Mouse (Mus musculus) frontal cortex, postnatal 14 days (tissue): ENCODE results near the gene March6.

Experiments
- DNase-seq, 2 experiments: peaks; one replicate each; pipeline ENCODE4 v3.0.0; 2022; ENCODE audit warnings: low spot score in 2 of 2

Gene March6

DNA sequence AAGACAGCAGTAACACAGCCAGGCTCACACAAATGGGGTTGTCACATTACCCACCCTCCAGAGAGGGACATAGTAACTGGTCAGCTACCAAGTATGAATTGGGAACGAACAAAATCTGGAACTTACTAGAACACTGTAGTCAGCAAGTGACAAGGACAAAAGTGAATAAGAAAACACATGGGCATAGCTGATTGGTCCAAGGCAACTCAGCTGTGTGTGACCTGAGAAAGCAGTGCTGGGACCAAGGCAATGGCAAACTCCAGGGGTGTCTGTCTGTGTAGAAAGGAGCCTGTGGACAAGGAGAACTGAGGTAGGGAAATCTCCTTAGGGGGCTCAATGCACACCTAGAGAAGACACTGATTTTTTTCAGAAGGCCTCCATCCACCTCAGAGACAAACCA, 19.1 kb downstream of the March6 start:
- no peak for DNase-seq

DNA sequence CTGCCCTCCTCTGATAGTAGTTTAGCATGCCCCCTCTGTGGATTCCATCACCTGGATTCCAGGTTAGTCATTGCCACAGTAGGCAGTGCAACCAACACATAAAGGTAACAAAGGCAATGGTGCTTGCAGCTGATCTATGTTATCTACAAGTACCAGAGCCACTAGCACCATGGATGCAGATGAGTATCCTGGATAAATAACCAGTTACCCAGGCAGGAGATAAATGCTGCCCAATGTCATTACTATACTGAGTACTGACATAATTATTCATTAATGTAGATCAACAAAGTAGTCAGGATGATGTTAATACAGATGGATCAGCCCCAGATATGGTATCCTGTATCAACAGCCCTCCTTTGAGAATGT, 19.5 kb downstream of the March6 start:
- no peak for DNase-seq

DNA sequence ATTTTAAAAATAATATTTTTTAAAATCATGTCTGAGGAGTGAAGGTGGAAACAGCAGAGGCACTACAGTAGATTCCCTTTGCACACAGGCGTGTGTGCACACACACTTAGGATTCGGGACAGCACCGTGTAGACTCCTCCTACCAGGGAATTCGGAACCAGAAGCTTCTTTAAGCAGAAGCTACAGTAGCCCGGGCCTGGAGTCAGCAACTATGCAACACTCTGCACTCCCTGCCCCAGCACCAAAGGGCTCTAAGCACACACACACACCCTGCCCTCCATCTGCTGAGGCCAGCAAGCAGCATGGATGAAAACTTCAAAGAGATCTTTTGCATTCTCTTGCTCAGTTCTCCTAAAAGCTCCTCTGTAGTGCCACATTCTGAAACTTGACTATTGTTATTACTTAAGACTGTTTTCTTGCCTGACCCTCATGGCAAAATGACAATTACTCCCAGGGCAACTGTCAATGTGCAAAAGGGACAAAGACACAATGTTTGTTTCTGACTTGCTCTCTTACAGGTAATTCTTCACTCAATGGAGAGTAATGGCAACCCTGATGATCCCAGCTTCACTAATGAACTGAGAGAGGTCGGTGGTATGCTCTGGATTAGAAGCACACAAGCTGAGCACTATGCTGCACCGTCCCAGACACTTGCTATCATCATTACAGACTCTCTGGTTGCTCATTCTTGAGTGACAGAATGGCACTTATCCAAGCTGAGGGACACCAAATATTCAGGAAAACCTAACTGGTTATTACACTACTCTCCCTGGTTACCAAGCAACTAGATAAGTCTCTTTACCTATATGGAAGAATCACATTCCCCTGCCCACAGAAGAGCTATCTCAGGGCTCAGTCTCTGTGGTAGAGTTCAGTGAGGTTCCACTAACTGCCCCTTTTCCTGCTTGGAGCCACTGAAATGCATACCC, 20.1 kb downstream of the March6 start:
- DNase-seq = no peak

DNA sequence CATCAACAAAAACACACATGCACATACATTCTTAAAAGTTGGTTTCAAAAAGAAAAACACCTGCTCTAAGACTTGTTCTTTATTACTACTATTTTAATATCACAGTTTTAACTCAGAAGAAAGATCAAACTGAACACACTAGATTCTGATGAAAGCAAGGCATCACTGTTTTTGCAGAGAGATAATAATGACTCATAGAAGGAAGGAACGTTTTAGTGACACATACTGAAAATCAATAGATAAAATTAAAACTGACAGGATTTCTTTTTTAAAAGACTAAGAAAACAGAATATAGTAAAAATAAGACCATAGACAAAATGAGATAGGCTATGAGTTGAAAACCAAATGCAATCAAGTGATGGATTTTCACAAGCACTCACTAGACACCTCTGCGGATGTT, 25.8 kb downstream of the March6 start:
- DNase-seq = no peak

DNA sequence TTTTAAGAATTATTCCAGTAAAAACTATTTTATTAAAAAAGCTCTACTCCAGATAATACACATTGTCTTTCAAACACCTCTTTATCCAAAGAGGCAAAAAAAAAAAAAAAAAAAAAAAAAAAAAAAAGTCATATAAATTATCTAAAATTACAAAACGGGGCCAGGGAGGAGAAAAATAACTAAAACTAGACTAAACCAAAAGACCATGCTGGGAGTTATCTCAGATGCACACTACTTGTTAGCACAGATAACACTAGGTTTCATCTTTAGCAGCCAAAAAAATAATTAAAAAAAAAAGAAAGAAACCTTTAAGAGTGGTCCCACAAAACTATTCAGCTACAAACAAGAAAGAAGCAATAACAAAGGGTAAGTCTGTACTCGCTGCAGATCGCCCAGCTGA, 27.4 kb downstream of the March6 start:
- no peak for DNase-seq

DNA sequence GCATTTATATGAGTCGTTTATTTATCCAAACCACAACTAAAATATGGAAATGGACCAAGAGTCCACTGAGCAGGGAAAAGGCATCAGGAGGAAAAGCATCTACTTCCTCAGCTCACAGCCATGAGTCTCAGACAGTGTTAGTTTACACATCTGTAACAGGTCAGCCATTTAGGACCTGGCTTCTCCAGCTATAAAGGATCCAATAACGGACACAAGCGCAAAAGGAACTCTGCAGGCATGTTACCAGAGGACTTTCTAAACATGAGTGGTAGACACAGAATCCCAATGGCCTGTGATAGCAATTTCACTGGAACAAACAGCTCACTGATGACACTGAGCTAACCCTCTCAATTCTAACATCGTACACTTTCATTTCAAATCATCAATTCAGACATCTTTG, 27.9 kb downstream of the March6 start:
- no peak for DNase-seq

DNA sequence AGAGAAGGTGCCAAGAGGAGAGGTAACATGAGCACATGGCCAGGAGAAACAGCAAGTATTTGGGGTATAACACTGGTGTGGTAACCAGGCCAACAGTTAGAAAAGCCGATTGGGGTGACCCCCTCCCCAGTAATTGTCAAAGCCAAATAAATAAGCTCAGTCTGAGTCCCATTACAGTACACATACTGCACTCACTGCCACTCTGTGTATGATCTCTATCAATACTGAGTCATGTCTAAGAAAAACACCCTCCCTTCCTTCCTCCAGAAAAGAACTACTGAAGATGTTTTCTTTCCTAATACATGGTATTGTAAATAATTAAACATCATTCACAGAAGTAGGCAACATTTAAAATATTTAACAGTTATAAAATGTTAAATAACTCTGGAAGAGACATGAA, 28.5 kb downstream of the March6 start:
- no peak for DNase-seq

DNA sequence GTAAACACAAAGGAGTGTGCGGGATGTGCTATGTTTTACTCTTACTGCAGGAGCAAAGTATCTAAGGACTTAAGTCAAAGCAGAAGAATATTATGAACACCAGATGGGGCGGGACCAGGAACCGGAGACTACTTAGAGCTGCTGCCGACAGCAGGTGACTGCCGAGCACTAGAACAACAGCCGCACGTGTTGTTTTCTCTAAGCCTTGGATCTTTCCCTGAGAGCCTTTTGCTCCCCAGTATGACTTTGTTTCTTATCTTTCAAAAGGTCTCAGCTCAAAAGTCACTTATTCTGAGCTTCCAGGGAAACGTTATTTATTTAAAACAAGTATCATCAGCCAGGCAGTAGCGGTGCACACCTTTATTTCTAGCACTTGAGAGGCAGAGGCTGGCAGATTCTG, 36.0 kb downstream of the March6 start:
- no peak for DNase-seq

DNA sequence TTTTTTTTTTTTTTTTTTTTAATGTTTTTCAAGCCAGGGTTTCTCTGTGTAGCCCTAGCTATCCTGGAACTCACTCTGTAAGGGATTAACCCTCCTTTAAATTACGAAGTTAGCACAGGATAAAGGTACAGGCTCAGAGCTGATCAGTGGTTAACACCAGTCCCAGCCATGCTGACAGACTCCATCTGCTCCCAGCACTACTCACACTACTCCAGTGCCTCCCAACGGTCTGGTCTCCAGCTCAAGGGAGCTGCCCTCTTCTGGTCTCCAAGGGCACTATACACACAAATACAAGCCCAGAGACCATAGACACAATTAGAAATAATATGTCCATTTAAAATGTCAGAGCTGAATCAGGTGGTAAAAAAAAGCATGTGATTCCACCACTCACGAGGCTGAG, 36.5 kb downstream of the March6 start:
- no peak for DNase-seq

DNA sequence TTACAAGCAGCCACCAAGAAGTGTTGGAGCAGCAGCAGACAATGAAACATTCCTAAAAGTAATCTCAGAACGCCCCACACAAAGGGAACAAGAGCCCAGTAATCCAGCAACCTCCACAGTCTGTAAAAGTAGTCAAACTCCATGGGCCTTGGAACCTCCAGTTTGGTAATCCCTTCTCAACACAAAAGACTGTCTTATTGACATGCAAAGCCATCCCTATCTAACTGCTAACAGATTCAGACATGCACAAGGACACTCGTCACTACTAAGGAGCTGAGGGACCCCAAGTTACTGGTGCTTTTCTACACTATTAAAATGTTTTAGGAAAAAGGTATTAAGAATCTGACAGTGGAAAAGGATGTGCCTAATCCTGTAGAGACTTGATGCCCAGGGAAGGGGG, 43.4 kb downstream of the March6 start:
- DNase-seq = no peak

DNA sequence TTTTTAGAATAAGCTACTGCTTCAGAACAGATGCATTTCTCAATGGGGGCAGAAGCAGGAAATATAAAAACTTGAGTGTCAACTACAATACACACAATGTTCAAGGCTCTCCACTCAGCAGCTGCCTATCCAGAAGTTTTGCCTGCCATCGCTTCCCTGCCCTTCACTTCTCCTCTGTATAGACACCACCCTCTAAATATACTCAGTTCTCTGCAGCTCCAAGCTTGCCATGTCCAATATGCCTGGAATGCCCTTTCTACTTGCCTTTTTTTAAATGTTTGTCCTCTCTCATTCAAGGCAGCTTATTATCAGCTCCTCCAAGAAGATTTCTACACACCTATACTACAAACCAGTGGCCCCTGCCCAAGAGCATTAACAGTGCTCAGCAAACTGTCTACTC, 54.2 kb downstream of the March6 start:
- DNase-seq = no peak

DNA sequence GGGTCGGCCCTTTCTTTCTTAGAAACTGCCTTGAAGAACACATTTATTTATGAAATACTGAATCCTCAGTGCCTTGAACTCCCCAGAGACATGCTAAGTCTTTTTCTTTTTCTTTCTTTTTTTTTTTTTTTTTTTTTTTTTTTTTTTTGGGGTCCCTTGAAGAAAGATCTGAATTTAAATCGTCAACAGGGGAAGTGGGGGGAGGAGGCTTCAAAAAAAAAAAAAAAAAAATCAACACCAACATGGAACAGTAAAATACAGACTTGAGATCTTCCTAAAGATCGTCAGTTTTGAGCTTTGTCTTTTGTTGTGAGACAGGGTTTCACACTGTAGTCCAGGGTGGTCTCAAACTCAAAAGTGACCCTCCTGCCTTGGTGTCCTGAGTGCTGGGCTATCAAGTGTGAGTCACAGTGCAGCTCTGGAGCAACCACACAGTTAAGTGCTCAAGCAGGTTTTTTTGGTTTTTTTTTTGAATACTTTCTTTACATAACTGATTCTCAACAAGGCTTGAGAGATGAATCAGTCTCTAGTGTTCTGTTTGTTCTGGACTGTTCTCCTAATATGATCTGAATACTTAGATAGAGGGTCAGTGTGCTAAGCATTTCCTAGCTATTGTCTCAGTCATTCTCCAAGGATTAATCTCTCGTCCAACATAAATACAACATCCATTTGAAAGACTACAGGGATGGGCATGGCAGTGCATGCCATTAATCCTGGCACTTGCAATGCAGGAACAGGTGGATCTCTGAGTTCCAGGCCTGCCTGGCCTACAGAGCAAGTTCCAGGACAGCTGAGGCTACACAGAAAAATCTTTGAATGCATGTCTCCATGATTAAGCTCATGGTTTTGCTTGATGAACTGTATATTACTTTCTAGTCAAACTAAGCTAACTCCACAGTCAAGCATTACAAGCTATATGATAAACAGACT, 57.9 kb downstream of the March6 start:
- DNase-seq = no peak

DNA sequence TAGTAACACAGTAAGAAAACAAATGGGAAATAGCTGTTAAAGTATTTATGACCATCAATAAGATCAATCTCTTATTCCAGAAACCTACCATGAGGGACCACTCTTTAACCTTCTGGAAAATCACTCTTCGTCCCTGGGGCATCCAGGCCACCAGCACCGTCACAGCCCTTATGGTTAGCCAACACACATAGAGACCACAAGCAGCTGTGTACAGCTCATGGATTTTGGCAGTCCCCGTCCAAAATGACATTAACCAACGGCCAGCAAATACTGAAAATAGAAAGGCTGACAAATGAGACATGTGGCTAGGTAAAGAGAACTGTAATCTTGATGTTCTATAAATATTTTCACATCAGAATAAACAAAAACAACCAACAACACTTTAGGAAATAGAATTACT, 59.3 kb downstream of the March6 start:
- no peak for DNase-seq

DNA sequence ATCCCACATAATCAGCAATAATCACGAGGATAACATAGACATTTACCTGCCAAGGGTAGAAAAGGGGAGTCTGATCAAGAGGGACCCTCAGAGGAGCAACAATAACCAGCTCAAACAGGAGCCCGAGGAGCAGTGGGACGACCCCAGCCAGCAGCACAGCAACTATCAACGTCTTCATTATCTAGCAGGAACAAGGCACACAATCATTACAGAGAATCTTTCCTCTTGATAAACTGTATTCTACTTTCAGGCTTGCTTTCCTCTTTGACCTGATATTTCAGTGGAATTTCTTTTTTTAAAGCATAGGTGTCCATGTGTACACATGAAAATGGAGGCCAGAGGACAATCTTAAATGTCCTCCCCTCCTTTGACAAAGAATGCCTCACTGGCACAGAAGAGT, 61.4 kb downstream of the March6 start:
- no peak for DNase-seq

DNA sequence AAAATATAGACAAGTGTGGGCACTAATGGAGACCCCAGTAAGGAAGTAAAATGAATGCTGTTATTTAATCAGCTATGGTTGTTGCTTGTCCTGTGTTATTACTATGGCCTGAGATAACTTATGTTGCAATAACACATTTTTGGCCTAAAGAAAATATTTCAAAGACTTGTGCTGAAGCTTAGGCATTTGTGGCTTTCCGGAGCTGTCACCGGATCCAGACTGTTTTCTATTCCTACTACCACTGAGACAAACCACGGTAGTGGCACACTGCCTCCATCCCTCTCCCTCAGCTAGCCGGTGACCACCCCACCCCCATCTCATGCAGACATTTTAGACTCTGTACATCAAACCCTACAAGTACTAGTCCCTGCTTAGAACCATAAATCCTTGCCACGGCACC, 62.0 kb downstream of the March6 start:
- no peak for DNase-seq

DNA sequence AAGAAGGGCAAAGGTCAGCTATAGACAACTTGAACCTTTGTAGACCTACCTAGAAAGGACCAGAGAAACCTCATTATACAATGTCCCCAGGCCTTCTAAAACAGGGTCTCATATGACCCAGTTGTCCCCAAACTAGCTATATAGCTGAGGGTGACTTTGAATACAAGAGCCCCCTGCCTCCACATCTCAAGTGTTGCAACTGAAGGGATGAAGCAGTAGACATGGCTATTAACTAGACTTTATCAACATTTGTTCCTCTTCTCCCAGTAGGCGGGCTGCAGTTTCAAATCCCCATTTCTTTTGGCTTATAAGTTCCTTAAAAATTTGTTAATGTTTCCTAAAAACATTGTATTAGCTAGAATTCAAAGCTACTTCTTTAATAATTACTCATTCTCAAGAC, 64.1 kb downstream of the March6 start:
- no peak for DNase-seq

DNA sequence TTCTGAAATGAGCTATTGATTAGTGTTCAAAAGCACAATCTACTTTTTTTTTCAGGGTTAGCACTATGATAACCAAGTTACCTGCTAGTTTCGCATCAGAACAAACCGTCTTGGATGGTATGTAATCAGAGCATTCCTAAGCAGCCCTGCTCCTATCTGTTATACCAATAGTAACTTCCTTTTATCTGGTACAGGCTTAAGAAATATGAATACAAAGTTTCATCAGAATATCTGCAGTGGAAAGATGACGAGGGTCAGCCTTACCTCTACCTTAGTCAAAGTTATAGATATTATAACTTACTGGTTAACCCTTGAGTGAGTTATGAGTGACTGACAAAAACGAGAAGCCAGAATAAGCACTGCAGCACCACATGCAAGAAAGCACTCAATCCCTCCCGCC, 64.6 kb downstream of the March6 start:
- DNase-seq = no peak

DNA sequence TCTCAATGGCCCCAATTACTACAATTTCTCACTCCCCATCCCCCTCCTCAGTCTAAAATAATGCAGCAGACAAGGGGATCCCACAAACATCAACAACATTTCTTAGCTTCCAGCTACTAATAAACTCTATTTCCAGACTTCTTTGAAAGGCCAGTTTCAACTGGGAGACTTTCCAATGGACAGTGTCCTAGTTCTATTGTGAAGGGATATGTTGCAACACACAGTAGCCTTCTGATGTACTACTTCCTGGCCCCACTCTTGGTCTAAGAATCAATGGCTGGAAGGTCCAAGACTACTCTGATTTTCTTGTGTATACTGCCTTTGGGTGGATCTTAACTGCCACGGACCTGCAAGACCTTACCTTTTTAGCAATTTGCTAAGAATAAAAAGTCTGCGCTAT, 65.0 kb downstream of the March6 start:
- DNase-seq = no peak

DNA sequence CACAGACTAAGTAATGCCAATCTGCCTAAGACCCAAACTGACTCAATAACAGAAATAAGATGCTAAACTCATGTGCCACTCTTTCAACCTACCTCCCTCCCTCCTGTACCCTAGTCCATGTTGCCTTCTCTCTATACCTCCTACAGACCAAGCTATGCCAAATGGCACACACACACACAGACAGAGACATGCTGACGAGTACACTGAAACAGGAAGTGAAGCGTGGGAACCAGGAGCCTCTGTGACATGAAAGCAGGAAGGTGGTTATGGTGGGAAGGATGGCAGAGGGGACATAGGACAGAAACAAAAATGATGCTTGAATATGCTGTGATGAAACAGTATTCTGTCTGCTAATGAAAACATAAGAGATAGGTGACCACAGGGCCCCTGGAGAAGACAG, 70.3 kb downstream of the March6 start:
- DNase-seq = no peak

DNA sequence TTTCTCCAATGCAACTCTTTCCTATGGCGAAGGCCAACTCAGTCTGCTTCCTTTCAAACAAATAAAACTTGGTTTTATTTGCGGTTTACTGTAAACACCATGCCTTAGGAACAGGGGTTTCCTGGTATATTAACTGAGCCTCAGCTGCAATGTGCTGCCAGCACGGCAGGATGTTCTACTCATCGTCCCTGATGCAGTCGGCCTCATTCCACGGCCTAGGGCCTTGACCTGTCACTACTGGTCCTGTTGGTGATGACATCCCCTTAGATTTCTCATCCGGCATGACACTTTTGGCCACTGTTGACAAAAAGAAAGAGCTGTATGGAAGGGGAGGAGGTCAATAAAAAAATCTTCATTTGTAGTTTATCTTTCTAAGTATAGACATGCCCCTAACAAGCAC, 72.8 kb downstream of the March6 start:
- no peak for DNase-seq

DNA sequence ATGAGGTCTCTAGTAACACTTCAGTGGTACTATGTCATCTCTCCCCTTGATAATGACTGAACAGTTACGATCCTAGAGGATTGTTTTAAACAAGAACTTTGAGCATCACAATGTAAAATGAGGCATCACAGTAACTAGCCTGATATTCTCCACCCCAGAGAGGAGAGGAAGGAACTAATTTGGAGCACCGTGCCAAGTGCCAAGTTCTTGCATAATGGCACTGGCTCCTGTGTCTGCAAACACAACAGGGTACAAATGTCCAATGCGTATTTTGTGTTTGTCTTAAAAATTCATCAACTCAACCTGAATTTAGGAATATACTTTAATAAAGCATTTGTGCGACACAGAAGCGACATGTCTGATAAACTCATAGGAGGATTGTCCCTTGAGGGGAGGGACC, 74.5 kb downstream of the March6 start:
- no peak for DNase-seq

DNA sequence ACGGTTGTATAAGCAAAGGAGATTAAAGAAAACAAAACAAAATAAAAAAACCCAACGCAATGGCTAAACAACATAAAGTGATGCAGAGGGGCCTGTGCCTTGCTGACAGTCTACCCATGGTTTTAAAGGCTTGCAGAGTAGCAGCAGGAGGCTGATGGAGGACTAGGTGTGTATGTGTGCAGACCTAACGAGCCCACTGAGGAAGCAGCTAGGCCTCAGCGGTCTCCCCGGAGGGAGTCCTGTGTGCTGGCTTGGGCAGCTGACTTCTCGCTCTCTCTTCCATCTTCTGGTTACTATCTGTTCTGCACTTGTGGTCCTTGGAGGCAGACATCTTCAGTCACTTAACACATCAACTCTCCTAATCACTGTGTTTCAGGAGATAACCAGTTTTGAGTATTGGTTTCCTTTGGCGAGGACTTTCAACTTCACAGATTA, 76.0 kb downstream of the March6 start:
- no peak for DNase-seq
